Mouse (Mus musculus) G1E (cell line): Measurements from ENCODE around the gene Ctsk.

Experiments
- CTCF ChIP-seq: IDR thresholded peaks from 2 replicates; pipeline ENCODE4 v1.5.1; 2012; ENCODE audit warnings: low read depth, low read length, inconsistent platforms, mixed read lengths
- GATA1 ChIP-seq: IDR thresholded peaks from 2 replicates; pipeline ENCODE4 v1.6.1; 2012; ENCODE audit warnings: borderline replicate concordance, low read length, inconsistent platforms, mixed read lengths
- GATA2 ChIP-seq: IDR thresholded peaks from 2 replicates; pipeline ENCODE4 v1.6.1; 2012; ENCODE audit warnings: low read depth, low read length, inconsistent platforms, borderline replicate concordance
- TAL1 ChIP-seq: conservative IDR thresholded peaks from 2 replicates; pipeline ENCODE4 v1.6.1; 2012; ENCODE audit warnings: low read depth, low read length, inconsistent platforms, mixed read lengths

GRCm38 (mm10) chr3:95509348-95509747, 10.3 kb downstream of the Ctsk start:
- no peak for TF ChIP-seq GATA2
- TF ChIP-seq TAL1: no peak
- TF ChIP-seq CTCF: no peak
- no peak for TF ChIP-seq GATA1
